Mouse (Mus musculus): ENCODE measurements around the gene Gpr63. TPM values are rescaled to one million over a fixed set of nuclear protein-coding genes. Genes with fewer than 3 reads are reported as not detected.
A peak's percentile ranks its signal among the peaks of the same experiment; 100 is the strongest.
"Not testable (repeated sequence)": the region's sequence is repeated elsewhere in the genome, so short reads cannot be mapped to it uniquely, and the experiment has no call there.

Gene Gpr63
- polyA plus RNA-seq (2015; fragmentation: Nextera tagmentation; extraction: Ambion mirVana): 1.7 and 2.5 TPM in 2 replicates

DNA sequence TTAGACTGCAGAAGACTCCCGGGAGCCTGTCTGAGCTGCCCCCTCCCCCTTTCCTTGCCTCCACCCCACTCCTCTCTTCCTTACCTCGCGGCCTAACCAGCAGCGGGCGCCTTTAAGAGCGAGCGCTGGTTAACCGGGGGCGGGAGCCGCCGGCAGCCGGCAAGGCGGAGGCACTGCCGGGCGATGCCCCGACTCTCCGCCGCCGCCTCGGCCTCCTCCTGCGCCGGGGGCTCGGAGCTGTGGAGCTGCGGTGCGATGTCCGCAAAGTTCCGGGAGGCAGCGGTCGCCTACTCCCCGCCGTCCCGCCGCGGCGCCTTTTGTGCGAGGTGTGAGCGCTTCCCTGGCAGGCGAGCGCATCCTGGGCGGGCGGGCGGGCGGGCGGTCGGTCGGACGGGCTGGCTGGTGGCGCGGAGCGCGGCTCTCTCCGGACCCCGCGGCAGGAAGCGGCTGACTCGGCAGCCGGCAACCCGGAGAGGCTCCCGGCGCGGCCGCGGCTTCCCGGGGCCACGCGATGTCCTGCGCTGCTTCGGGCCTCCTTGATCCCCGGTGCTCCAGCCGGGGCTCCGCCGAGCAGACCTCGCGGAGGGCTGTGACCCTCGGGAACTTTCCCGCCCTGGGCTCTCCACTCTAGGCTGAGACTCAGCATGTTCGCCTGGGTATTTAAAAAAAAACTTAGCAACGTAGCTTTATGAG, at the start of gene Gpr63:
Gene Gpr63, plus strand, starts transcription at position 109 of the 693 bp plus-strand sequence.
- 0% methylated on average over 50 of the region's 78 CpGs for WGBS
- peak within 1 kb of the TSS; percentile 79 for H3K4me3 ChIP-seq
- no peaks in the 10 kb centered on the region for H3K36me3 ChIP-seq
- peak within 1 kb of the TSS; percentile 90 for H3K9ac ChIP-seq
- peak within 1 kb of the TSS; percentile 92 for H3K27ac ChIP-seq
- peaks cover 21% of the 10 kb centered on the region for H3K4me1 ChIP-seq
- peak within 1 kb of the TSS; percentile 71 for H3K4me2 ChIP-seq (replicated peaks)
- H3K27me3 ChIP-seq: no peaks in the 10 kb centered on the region
- H3K9me3 ChIP-seq: no peaks in the 10 kb centered on the region
- ATAC-seq (ENCODE audit: low FRiP score, low read depth): peak; percentile 98

GRCm38 (mm10) chr4:24920006-24920577, 46.1 kb upstream of the Gpr63 start:
- no peak overlapping the region for H3K4me3 ChIP-seq
- no peak for ATAC-seq (ENCODE audit: low FRiP score, low read depth)
- WGBS: 82% methylated on average over 5 of the region's 5 CpGs
- H3K9ac ChIP-seq: no peak overlapping the region
- H3K36me3 ChIP-seq: no peaks in the 10 kb centered on the region
- H3K27me3 ChIP-seq: no peaks in the 10 kb centered on the region
- H3K9me3 ChIP-seq: no peaks in the 10 kb centered on the region
- H3K4me1 ChIP-seq: no peaks in the 10 kb centered on the region
- H3K4me2 ChIP-seq (replicated peaks): no peak overlapping the region
- H3K27ac ChIP-seq: no peak overlapping the region

DNA sequence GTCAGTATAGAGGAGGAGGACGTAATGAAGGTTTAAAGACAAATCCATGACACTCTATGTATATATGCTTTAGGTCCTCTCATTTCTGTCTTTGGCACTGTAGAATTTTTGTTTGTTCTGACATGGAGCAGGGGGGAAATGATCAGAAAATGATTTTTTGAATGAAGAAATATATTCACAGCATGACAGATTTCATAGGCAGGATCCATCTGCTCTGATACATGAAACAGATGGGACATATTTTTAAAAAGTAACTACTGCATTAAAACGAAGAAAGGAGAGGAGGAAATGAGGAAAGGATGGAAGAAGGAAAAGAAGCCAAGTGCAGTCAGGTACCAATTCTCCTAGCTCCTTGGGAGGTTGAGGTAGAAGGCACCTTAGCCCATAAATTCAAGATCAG, 41.5 kb upstream of the Gpr63 start:
- no peak overlapping the region for H3K9ac ChIP-seq
- no peaks in the 10 kb centered on the region for H3K4me1 ChIP-seq
- no peak overlapping the region for H3K27ac ChIP-seq
- WGBS: 73% methylated on average over 2 of the region's 2 CpGs
- H3K27me3 ChIP-seq: no peaks in the 10 kb centered on the region
- H3K9me3 ChIP-seq: no peaks in the 10 kb centered on the region
- no peaks in the 10 kb centered on the region for H3K36me3 ChIP-seq
- H3K4me3 ChIP-seq: no peak overlapping the region
- H3K4me2 ChIP-seq (replicated peaks): no peak overlapping the region
- no peak for ATAC-seq (ENCODE audit: low FRiP score, low read depth)

DNA sequence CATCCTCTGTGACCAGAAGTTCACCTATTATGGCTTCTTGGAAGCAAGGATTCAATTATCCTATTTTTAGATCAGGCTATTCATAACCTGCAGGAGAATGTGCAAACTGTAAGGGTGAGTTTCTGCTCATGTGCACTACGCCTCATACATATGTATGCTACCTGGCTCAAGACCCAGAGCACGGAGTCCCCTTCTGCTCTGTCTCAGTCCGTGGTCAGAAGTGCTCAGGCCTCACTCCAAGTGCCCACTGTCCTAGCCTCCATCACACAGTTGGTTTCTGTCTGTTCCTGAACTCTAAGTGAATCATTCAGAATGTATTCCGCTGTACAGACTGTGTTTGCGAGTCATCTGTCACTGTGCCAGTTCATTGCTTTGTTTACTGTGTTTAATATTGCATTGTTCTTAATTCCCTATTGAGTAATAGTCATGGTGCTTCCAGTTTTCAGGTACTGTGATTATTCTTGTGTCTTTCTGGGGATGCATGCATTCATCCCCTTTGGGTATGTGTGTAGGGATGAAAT, 37.9 kb upstream of the Gpr63 start:
- no peaks in the 10 kb centered on the region for H3K27me3 ChIP-seq
- no peak overlapping the region for H3K4me3 ChIP-seq
- no peak overlapping the region for H3K9ac ChIP-seq
- H3K4me1 ChIP-seq: no peaks in the 10 kb centered on the region
- H3K27ac ChIP-seq: no peak overlapping the region
- no peaks in the 10 kb centered on the region for H3K9me3 ChIP-seq
- no peak for ATAC-seq (ENCODE audit: low FRiP score, low read depth)
- 88% methylated on average over 5 of the region's 5 CpGs for WGBS
- no peaks in the 10 kb centered on the region for H3K36me3 ChIP-seq
- H3K4me2 ChIP-seq (replicated peaks): no peak overlapping the region

GRCm38 (mm10) chr4:24928926-24929325, 37.3 kb upstream of the Gpr63 start:
- Histone ChIP-seq H3K36me3 (no peaks in the 10 kb centered on the region), H3K9ac (no peak overlapping the region), H3K4me2 (replicated peaks) (no peak overlapping the region), H3K4me1 (no peaks in the 10 kb centered on the region), H3K9me3 (no peaks in the 10 kb centered on the region), H3K4me3 (no peak overlapping the region), H3K27me3 (no peaks in the 10 kb centered on the region), H3K27ac (no peak overlapping the region)
- no peak for ATAC-seq (ENCODE audit: low FRiP score, low read depth)
- 89% methylated on average over 5 of the region's 5 CpGs for WGBS

- Histone ChIP-seq H3K27me3 (no peaks in the 10 kb centered on the region), H3K4me1 (no peaks in the 10 kb centered on the region), H3K9ac (no peak overlapping the region), H3K4me2 (replicated peaks) (no peak overlapping the region), H3K36me3 (no peaks in the 10 kb centered on the region), H3K27ac (no peak overlapping the region), H3K9me3 (no peaks in the 10 kb centered on the region), H3K4me3 (no peak overlapping the region)
- 47% methylated on average over 6 of the region's 6 CpGs for WGBS
- ATAC-seq (ENCODE audit: low FRiP score, low read depth): no peak
Measured at GRCm38 (mm10) chr4:24942728-24943424, 23.3 kb upstream of the Gpr63 start.

DNA sequence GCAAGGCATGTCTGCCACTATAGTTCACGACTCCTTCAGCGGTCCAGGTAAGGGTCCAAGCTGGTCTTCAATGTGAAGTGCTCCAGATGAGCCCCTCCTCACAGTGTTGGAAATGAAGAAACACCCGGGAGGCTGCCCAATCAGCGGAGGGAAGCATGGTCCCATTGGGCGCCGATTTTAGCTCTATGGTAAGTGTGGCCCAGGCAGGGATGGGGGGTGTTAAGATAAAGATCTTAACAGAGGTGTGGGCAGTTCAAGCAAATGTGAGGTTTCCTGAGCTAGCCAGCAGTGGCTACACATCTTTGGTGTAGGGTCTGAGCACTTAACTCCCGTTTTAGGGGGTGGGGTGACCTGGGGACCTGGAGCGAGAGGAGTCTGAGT, 299 bp upstream of the Gpr63 start:
- Histone ChIP-seq H3K27me3 (no peaks in the 10 kb centered on the region), H3K9me3 (no peaks in the 10 kb centered on the region), H3K4me3 (peak overlapping the region; percentile 79), H3K36me3 (no peaks in the 10 kb centered on the region), H3K27ac (0 out of 2 replicates have a peak overlapping the region, but pooled peaks have one; percentile 92), H3K9ac (peak overlapping the region; percentile 90), H3K4me2 (replicated peaks) (peak overlapping the region; percentile 71), H3K4me1 (peaks cover 21% of the 10 kb centered on the region)
- WGBS: 6% methylated on average over 8 of the region's 8 CpGs
- ATAC-seq (ENCODE audit: low FRiP score, low read depth): no peak; the same call in none of the 2 replicates

- H3K36me3 ChIP-seq: no peaks in the 10 kb centered on the region
- H3K27ac ChIP-seq: no peak overlapping the region
- H3K4me3 ChIP-seq: peak overlapping the region; percentile 79
- ATAC-seq (ENCODE audit: low FRiP score, low read depth): no peak
- no peaks in the 10 kb centered on the region for H3K27me3 ChIP-seq
- H3K9me3 ChIP-seq: no peaks in the 10 kb centered on the region
- H3K4me1 ChIP-seq: peaks cover 21% of the 10 kb centered on the region
- peak overlapping the region; percentile 90 for H3K9ac ChIP-seq
- 14% methylated on average over 7 of the region's 7 CpGs for WGBS
- H3K4me2 ChIP-seq (replicated peaks): peak overlapping the region; percentile 71
Measured at GRCm38 (mm10) chr4:24967251-24967650, 1.0 kb downstream of the Gpr63 start.

DNA sequence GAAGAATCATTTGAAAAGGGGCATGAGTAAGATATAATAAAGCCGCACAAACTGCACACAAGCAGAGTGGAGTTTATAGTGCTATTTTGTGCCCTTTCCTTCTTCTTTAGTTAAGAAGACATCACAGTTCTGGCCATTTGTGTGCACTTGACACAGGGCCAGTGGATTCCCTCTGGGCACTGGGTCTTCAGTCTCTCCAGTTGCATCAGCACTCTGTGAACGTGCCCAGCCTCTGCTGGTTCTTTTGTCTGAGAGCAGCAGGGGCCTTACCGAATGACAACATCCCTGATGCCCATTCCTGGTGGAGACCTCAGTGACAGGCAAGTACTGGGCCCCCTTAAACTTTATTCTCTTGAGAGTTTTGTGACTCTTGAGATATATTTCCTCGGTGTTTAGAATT, 12.4 kb downstream of the Gpr63 start:
- 58% methylated on average over 4 of the region's 4 CpGs for WGBS
- Histone ChIP-seq H3K4me2 (replicated peaks) (no peak overlapping the region), H3K4me3 (no peak overlapping the region), H3K9ac (no peak overlapping the region), H3K9me3 (no peaks in the 10 kb centered on the region; the same call in 1 of the 2 replicates), H3K4me1 (0 out of 2 replicates have a peak, but pooled peaks cover 3% of the 10 kb centered on the region), H3K27ac (no peak overlapping the region), H3K36me3 (no peaks in the 10 kb centered on the region), H3K27me3 (no peaks in the 10 kb centered on the region)
- ATAC-seq (ENCODE audit: low FRiP score, low read depth): no peak

- WGBS: 86% methylated on average over 5 of the region's 5 CpGs
Measured at GRCm38 (mm10) chr4:24985612-24986011, 19.4 kb downstream of the Gpr63 start.

DNA sequence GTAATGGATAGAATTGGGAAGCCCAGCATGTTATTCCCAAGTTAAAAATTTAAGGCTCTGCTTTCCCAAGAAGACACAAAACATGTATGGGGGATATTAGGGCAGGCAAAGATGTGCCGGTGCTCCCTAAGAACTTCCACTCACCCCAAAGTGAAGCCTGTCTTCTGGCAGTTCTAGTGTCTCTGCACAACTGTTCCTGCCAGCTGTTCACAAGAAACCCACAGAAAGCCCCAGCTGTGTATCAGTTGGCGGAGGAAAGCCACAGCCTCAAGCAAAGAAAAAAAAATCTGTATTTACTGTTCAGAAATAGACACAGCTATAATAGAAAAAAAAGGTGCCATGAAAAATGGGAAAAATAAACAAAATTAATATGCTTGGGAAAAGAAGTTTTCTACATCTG, 25.3 kb downstream of the Gpr63 start:
- Histone ChIP-seq H3K4me2 (replicated peaks) (no peak overlapping the region), H3K9ac (no peak overlapping the region), H3K27me3 (no peaks in the 10 kb centered on the region), H3K36me3 (no peaks in the 10 kb centered on the region), H3K4me3 (no peak overlapping the region), H3K27ac (no peak overlapping the region), H3K4me1 (0 out of 2 replicates have a peak, but pooled peaks cover 3% of the 10 kb centered on the region), H3K9me3 (no peaks in the 10 kb centered on the region)
- ATAC-seq (ENCODE audit: low FRiP score, low read depth): no peak
- 81% methylated on average over 2 of the region's 2 CpGs for WGBS

More at GRCm38 (mm10) chr4:24985612-24986011, 19.4 kb downstream of the Gpr63 start:
- peak; percentile 57; the same call in 1 of the 2 replicates for ATAC-seq (ENCODE audit: low FRiP score, low read depth)
- no peak overlapping the region for H3K4me2 ChIP-seq (replicated peaks)
- no peaks in the 10 kb centered on the region for H3K36me3 ChIP-seq
- no peak overlapping the region for H3K4me3 ChIP-seq
- no peak overlapping the region for H3K9ac ChIP-seq
- no peaks in the 10 kb centered on the region for H3K4me1 ChIP-seq
- no peak overlapping the region for H3K27ac ChIP-seq
- no peaks in the 10 kb centered on the region; the same call in 1 of the 2 replicates for H3K9me3 ChIP-seq
- no peaks in the 10 kb centered on the region for H3K27me3 ChIP-seq

DNA sequence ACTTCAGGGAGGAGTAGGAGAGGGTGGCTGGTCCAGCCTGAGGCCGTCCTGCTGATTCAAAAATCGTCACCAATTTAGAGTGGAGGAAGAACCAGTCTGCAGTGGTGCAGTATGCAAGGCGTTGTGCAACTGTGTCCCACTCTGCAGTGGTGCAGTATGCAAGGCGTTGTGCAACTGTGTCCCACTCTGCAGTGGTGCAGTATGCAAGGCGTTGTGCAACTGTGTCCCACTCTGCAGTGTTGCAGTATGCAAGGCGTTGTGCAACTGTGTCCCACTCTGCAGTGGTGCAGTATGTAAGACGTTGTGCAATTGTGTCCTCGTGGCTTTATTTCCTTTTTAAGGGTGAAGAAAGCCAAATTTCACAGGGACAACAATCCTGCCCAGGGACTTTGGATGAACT, 43.1 kb downstream of the Gpr63 start:
- not testable (repeated sequence) for H3K4me1 ChIP-seq; ATAC-seq (ENCODE audit: low FRiP score, low read depth); H3K27me3 ChIP-seq; H3K9ac ChIP-seq; H3K4me2 ChIP-seq (replicated peaks); H3K9me3 ChIP-seq; H3K4me3 ChIP-seq; H3K27ac ChIP-seq
- peaks cover 24% of the 10 kb centered on the region for H3K36me3 ChIP-seq
- 86% methylated on average over 8 of the region's 8 CpGs for WGBS

All from limb, embryonic 13.5 days (tissue).